Comparison of ENCODE assay signal across 22 mouse cellular contexts in genomic region chr1:182107251-182107650, GRCm38 (mm10). TPM values are rescaled to one million over a fixed set of nuclear protein-coding genes. Genes with fewer than 3 reads are reported as not detected.
"Had no signal": no experiment of that assay in that cellular context is flagged by ENCODE, and none has a peak within 500 bp of the region (broad histone marks: within the 10 kb centered on the region; RNA-seq: fewer than 3 reads in every experiment).

No protein-coding gene starts in this region.

- H3K36me3 ChIP-seq: limb, embryonic 10.5 days; liver, embryonic 15.5 days; midbrain, embryonic 10.5 days; neural tube, embryonic 15.5 days; stomach, embryonic 15.5 days had no signal

- H3K9me3 ChIP-seq: limb, embryonic 10.5 days; liver, embryonic 15.5 days; midbrain, embryonic 10.5 days; neural tube, embryonic 15.5 days; stomach, embryonic 15.5 days had no signal

- H3K27ac ChIP-seq: layer of hippocampus, adult 2 months; limb, embryonic 10.5 days; liver, embryonic 15.5 days; midbrain, embryonic 10.5 days; neural tube, embryonic 15.5 days; stomach, embryonic 15.5 days had no signal

- H3K4me3 ChIP-seq: layer of hippocampus, adult 2 months; limb, embryonic 10.5 days; liver, embryonic 15.5 days; midbrain, embryonic 10.5 days; myocyte; neural tube, embryonic 15.5 days; stomach, embryonic 15.5 days had no signal

- H3K9ac ChIP-seq: liver, embryonic 15.5 days; lung, embryonic 14.5 days; neural tube, embryonic 15.5 days; stomach, embryonic 15.5 days had no signal

- DNase-seq: kidney, postnatal 10 days; kidney, postnatal 4 days; lung, embryonic 14.5 days; lung, postnatal 10 days; lung, postnatal 4 days; midbrain, embryonic 14.5 days; spleen, adult 18-20 months; thymus, postnatal 36 days had no signal

- H3K27me3 ChIP-seq: liver, embryonic 15.5 days; neural tube, embryonic 15.5 days; stomach, embryonic 15.5 days had no signal

- H3K4me2 ChIP-seq: liver, embryonic 11.5 days; liver, embryonic 15.5 days; lung, embryonic 14.5 days; neural tube, embryonic 15.5 days; stomach, embryonic 15.5 days had no signal

RNA-seq across cellular contexts. Expression of gene Vmn1r1, which starts 57.0 kb away (rescaled TPM):
- total RNA-seq: layer of hippocampus, adult 2 months; layer of hippocampus, postnatal 10 days; left cerebral cortex, adult 18-20 months; left cerebral cortex, postnatal 14 days; megakaryocyte, adult 5-6 weeks had no signal
- polyA plus RNA-seq: limb, embryonic 10.5 days; liver, embryonic 11.5 days; liver, embryonic 15.5 days; lung, embryonic 14.5 days; midbrain, embryonic 10.5 days; midbrain, embryonic 14.5 days; myocyte; neural tube, embryonic 11.5 days; neural tube, embryonic 15.5 days; stomach, embryonic 15.5 days; thymus, postnatal 0 days had no signal
